Mouse (Mus musculus) A20 (cell line): Measurements from ENCODE around the gene Cacng7.
"Not testable (repeated sequence)": the region's sequence is repeated elsewhere in the genome, so short reads cannot be mapped to it uniquely, and the experiment has no call there.

Experiments used
- DNase-seq: peaks from one replicate; pipeline ENCODE4 v3.0.0-alpha.2; 2011; ENCODE audit warnings: low read depth, low spot score

Gene Cacng7

GRCm38 (mm10) chr7:3332619-3333521 lies at the start of gene Cacng7:
Cacng7 (plus strand) TSS chr7:3332955.
- DNase-seq, result no peak

- DNase-seq, result peak; percentile 80
Measured at GRCm38 (mm10) chr7:3283081-3283875, 49.5 kb upstream of the Cacng7 start.

- DNase-seq, result peak; percentile 55
Measured at GRCm38 (mm10) chr7:3284604-3285003, 48.2 kb upstream of the Cacng7 start.

GRCm38 (mm10) chr7:3286036-3286435 lies 46.7 kb upstream of the Cacng7 start:
- DNase-seq, result peak; percentile 67

- DNase-seq, result no peak
Measured at GRCm38 (mm10) chr7:3287186-3287585, 45.6 kb upstream of the Cacng7 start.

GRCm38 (mm10) chr7:3288976-3289970 lies 43.5 kb upstream of the Cacng7 start, which contains the start of the genes Myadm and Prkcg:
Myadm (plus strand) TSS chr7:3289080.
Prkcg (plus strand) TSS chr7:3289179.
- peak; percentile 91 for DNase-seq

- DNase-seq, result peak; percentile 98
Measured at GRCm38 (mm10) chr7:3290257-3291033, 42.3 kb upstream of the Cacng7 start.

- peak; percentile 35 for DNase-seq
Measured at GRCm38 (mm10) chr7:3291197-3291596, 41.6 kb upstream of the Cacng7 start.

GRCm38 (mm10) chr7:3291764-3292163 lies 41.0 kb upstream of the Cacng7 start:
- no peak for DNase-seq

- not testable (repeated sequence) for DNase-seq
Measured at GRCm38 (mm10) chr7:3292271-3292670, 40.5 kb upstream of the Cacng7 start.

GRCm38 (mm10) chr7:3292791-3293190 lies 40.0 kb upstream of the Cacng7 start:
- peak; percentile 88 for DNase-seq

- peak; percentile 37 for DNase-seq
Measured at GRCm38 (mm10) chr7:3294794-3295193, 38.0 kb upstream of the Cacng7 start.

- peak; percentile 67 for DNase-seq
Measured at GRCm38 (mm10) chr7:3295321-3296110, 37.2 kb upstream of the Cacng7 start.

- no peak for DNase-seq
Measured at GRCm38 (mm10) chr7:3296711-3297110, 36.0 kb upstream of the Cacng7 start.

- peak; percentile 74 for DNase-seq
Measured at GRCm38 (mm10) chr7:3299941-3300617, 32.7 kb upstream of the Cacng7 start.

GRCm38 (mm10) chr7:3300891-3301627 lies 31.7 kb upstream of the Cacng7 start:
- no peak for DNase-seq

GRCm38 (mm10) chr7:3301628-3302555 lies 30.9 kb upstream of the Cacng7 start:
- no peak for DNase-seq
